Mouse (Mus musculus) heart, adult 2 months (tissue): Measurements from ENCODE around the gene Cemip2.
"Not testable (repeated sequence)": the region's sequence is repeated elsewhere in the genome, so short reads cannot be mapped to it uniquely, and the experiment has no call there.

Experiments
- CTCF ChIP-seq: fragments of 200-600 bp; IDR thresholded peaks from 2 replicates; pipeline ENCODE4 v1.8.1; 2022; ENCODE audit warnings: antibody characterized with exemption, mild to moderate bottlenecking, moderate library complexity
- EP300 ChIP-seq: fragments of 200-500 bp; IDR thresholded peaks from 2 replicates; pipeline ENCODE4 v1.6.1; 2011; ENCODE audit warnings: low read depth, low read length, control low read depth; ENCODE audit not compliant: insufficient read depth
- POLR2A ChIP-seq: fragments of 200-500 bp; IDR thresholded peaks from 2 replicates; pipeline ENCODE4 v1.6.1; 2011; ENCODE audit warnings: mild to moderate bottlenecking, low read depth, low read length, control low read depth; ENCODE audit not compliant: insufficient read depth

DNA sequence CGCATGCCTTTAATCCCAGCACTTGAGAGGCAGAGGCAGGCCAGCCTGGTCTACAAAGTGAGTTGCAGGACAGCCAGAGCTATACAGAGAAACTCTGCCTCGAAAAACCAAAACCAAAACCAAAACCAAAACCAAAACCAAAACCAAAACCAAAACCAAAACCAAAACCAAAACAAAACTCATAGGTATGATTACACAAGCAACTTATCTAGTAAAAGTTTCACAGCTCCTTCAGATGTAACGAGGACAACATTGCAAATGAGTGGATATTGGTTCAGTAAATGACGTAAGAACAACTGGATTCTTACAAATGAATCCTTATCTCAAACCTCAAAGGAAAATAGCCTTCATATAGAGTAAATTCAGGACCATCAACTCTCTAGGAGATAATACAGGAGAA, 88.6 kb downstream of the Cemip2 start:
- TF ChIP-seq CTCF, POLR2A, EP300: not testable (repeated sequence)
